Mouse (Mus musculus) regulatory T cell (primary cell): Measurements from ENCODE around the gene Irgq.

Source experiments
- in situ Hi-C: fragments of 300-600 bp; cut with MboI, MseI; formaldehyde crosslinking; loops from one replicate; pipeline ENCODE4 v1.15.1; 2025; ENCODE audit warnings: high pct_unique_total_duplicates

Gene Irgq

DNA sequence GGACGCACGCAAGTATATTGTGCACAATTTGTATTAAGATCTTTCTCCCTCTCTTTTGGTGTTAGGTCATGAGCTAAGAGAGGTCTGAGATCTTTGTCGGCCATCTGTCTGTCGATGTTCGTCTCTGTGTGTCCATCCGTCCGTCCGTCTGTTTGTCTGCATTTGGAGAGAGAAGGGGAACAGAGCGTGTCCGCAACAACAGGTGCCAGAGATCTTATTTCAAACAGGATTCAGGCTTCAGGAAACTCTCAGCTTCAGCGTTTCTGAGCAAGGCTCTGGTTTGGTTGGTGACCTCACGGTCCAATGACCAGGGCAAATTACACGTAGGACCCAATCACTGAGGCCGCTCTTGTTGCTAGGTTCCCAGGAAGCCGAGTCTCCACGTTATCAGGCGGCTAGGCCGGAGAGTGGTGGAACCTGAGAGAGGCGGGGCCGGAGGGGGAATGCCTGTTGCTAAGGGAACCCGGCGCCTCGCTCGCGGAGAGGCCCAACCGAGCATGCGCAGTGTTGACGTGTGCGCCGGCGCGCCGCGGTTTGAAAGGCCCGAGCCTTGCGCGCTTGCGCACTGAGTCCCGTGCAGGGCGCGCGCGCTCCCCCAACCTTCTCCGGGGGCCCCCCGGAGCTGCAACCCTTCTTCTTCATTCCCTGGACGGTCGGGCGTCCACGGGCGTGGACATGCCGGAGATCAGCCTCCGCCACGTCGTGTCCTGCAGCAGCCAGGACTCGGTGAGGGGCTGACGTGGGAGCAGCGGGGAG, 16.3 kb downstream of the Irgq start:
- in situ Hi-C loops: no loop called here

DNA sequence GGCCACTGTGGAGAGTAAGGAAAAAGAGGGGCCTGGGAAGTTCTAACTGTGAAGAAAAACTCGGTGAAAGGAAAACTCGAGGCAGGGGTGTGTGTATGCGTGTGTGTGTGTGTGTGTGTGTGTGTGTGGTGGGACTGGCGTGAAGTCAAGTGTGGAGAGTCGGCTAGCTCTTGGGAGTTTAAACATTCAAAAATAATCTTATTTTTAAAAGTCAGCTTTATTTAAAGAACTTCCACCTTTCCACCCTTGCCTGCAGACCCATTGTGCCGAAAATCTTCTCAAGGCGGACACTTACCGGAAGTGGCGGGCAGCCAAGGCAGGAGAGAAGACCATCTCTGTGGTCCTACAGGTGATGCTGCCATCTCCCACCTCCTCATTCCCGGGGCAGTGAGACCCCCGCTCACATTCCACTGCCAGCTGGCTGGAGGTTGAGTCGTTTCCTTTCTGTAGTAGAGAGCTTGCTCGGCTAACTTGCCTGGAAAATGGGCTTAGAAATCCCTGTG, 17.1 kb downstream of the Irgq start:
- in situ Hi-C loops: no loop called here

DNA sequence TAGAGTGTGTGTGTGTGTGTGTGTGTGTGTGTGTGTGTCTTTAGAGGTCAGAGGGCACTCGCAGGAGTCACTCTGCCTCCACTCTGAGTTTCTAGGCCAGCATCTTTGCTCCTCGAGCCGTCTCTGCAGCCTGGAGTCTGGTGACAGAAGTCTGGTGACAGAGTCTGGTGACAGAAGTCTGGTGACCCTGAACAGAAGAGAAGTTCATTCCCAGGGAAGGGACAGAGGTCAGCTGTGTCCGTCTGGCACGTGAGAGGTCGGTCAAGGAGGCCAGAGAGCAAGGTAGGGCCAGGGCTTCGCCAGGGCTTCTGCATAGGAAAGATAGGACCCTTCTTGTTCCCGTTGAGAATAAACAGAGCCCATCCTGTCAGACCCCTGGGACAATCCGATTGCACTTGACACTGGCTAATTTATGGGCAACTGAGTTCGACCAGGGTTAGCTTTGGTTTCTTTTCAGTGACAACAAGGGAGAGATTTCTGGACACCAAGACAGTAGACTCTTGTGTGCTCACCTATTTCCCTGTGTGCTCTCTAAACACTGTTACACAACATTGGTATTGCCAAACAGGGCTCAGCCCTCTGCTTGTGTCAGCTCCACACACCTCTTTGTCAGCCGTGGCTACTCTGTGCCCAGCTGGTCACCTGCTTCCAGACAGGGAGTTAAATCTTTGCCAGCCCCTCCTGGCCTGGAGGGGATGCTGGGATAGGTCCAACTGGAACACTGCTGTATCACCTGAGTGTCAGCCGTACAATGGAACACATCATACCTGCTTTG, 21.7 kb downstream of the Irgq start:
- in situ Hi-C loops: no loop called here

DNA sequence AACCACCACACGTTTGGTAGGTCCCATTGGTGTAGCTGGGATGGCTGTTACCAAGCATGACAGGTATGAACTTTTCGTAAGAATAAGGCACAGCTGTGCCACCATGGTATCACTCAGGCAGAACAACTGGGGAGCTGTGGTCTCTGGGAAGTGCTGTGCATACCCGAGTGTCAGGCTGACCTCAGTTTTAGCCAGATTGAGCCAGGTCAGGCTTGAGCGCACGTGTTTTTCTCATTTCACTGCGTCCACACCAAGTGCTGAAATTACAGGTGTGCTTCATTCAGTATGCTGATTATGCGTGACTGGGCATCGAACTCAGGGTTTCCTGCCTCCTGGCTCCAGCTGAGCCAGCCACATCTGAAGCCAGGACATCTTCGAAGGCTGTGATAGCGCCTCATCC, 25.3 kb downstream of the Irgq start:
- in situ Hi-C loops: no loop called here

DNA sequence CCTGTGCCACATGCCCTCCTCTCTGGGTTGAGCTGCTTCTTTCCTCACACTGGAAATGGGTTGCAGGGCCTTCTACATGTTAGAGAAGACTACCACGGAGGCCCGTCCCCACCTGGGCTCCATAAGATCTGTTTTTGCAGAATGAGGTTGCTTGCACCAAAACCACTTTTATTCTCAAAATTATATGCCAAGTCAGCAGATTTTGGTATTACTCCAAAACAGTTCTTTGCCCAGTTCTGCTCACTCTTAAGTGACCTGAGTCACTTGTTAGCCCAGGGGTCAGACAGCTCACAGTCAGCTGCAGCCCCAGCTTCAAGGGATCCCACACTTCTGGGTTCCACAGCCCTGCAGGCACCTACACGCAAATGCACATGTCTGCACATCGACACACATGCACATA, 31.0 kb downstream of the Irgq start:
- in situ Hi-C loops: no loop called here

DNA sequence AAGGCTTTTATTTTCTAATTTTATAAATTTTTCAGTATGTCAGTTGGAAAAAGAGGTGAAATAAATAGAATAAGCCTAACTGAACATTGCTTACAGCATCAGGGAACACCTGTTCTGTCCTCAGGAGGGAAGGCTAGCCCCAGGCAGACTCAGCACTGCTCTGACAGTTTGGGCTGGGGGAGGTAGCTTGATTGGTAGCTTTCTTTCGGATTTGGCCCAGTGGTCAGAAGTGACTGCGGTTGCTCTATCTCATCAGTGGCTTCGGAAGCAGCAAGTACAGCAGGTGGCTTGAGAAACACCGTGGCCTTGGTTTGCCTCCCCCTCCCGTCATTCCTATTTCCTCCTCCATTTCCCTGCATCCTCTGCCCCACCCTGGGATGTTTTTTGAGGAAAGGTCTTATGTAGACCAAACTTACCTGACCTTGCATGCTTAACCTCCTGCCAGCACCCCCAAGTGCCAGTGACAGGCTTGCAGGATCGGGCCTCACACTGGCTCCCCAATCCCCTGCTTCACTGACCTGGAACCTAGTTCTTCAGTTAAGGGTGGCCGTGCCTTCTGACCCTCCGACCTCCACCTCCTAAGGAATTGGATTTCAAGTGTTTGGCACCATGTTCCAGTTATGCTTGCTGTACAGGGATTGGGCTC, 32.8 kb downstream of the Irgq start:
- in situ Hi-C loops: no loop called here

DNA sequence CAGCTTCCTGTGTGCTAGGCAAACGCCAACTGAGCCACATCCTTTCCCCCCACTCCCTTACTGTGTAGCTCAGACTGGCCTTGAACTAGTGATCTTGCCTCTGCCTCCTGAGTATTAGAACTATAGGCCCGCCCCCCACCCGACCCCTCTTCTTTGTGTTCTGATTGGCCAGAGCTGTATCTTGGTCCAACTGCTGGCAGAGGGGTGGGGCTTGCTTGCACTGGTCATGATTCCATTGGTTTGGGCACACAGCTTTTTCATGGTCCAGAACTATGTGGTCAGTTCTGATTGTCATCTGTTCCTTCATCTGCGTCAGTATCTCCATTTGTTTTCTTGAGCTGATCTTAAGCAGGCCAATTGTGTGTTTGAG, 33.3 kb downstream of the Irgq start:
- in situ Hi-C loops: no loop called here

DNA sequence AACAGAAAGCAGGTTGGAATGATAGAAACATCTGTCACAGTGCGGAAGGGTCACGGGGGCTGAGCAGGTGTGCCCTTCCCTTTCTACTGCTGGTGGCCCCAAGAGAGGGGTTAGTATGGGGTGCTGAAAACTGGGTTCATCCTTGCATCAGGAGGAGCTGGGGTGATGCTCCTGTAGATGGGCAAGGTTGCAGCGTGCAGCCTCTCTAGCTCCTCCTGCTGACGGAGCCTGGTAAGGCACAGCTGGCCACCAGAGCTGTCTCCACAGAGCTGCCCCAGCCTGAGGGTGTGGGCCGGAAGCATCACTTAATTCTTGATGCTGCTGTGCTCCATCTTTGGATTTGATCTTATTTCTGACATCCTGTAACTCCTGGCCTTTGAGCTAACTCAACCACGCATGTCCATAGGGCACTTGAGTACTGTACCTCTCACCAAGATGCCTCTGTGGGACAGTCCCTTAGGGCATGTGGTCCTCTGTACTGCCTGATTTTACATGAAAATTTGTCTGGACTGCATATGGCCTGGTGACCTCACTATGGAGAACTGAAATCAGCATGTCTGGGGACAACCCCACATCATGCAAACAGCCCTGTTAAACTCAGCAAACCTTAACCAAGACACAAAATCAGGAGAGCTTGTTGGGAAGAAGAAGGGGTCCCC, 34.2 kb downstream of the Irgq start:
- in situ Hi-C loops: no loop called here

DNA sequence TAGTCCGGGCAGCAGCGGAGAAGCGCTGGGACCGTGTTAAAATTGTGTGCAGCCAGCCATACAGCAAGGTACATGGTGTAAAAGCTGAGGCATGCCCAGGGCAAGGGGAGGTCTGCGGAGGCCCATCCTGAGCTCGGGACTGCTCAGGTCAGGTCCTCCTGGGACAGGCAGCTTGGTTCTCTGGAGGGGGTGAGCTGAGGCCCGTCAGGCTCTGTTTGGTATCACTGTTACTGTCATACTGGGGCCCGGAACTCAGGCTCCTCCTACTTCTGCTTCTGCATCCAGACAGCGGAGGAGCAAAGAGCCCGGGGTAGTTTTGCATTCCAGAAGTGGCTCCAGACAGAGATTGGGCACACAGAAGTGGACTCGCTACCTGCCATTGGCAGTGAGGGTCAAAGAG, 35.1 kb downstream of the Irgq start:
- in situ Hi-C loops: no loop called here

DNA sequence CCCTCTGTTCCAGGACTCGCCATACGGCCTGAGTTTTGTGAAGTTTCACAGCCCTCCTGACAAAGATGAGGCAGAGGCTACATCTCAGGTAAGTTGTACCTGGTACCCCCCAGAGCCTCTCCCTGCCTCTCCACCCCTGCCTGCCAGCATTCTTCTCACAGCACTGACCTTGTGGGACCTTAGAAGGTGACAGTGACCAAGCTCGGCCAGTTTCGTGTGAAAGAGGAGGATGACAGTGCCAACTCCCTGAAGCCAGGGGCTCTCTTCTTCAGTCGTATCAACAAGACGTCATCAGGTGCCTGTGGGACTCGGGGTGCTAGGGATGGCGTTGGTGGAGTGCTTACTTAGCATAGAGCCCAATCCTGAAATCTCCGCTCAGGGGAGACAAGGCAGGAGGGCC, 35.7 kb downstream of the Irgq start:
- in situ Hi-C loops: no loop called here

DNA sequence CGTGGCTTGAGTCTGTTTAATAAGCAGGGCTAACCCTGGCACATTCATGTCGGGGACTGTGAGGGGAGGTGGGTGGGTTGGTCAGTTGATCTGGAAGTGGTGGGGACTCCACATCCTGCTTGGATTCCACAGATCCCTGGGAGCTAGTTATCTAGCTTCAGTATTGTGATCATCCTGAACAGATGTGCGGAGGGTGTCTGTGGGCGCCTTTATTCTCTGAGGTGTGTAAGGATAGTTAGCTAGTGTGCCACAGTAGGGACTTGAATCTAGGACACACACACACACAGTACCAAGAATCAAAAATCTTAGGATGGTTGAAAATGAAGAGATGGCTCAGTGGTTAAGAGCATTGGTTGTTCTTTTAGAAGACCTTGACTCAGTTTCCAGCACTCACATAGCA, 38.0 kb downstream of the Irgq start:
- in situ Hi-C loops: no loop called here

DNA sequence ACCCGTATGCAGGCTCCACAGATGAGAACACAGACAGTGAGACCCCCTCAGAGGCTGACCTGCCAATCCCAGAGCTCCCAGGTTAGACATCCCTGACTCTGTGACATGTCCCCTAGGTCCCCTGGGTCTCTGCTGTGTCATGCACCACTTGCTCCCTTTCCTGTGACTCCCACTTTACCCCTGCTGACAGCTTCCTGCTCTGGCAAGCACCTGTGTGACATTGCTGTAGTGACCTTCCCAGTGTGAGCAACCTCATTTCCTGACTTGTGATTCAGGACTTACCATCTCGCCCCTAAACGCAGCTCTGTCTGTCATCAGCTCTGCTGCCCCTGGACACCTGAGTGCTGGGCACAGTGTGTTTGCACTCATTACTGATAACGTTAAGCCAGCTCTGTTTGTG, 40.6 kb downstream of the Irgq start:
- in situ Hi-C loops: no loop called here

DNA sequence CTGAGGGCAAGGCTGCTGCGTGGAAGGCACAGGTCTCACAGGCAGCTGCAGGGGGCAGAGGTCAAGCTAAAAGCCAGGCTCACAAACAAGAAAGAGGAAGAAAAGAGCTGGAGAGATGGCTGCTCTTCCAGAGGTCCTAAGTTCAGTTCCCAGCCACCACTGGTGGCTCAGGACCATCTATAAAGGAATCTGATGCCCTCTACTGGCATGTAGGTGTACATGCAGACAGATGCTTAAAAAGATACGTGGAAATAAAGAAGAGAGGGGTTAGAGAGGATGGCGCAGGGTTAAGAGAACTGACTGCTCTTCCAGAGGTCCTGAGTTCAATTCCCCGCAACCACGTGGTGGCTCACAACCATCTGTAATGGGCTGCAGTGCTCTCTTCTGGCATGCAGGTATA, 42.0 kb downstream of the Irgq start:
- in situ Hi-C loops: no loop called here

DNA sequence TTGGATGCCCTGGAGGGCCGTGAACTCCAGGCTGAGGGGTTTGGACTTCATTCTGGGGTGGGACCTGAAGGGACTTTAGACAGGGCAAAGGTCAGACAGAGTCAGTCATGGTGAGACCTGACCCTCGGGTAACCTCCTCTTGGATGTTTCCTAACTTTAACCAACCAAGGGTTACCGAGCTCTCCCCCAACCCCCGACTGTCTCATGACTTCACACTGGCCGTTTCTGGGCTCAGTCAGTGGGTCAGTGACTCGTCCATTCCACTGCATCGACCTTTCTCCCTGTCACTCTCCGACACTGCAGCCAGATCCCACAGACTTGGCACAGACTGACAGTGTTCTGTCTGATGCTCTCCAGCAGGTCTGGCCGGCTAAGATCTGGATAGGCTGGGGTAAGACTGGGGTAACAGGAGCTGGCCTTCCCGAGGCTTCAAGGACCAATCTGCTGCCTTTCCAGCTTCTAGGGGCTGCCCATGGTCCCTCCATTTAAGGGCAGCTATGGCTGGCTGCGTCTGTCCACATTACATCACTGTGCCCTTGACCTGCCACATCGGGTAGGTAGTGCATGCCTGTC, 43.8 kb downstream of the Irgq start:
- in situ Hi-C loops: no loop called here

DNA sequence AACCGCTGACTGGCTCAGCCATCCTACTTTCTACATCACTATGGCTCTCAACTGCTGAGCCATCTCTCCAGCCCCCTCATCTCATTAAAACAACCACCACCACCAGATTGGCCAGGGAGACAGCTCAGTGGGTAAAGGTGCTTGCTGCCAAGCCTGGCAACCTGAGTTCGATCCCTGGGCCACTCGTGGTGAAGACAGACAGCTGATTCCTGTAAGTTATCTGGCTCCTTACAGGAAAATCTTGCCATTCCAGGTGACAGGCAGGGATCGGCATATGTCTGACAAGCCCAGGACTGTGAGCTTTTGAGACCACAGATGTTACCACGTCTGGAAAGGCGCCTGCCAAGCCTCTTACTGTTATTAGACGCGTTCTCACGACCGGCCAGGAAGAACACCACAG, 47.3 kb downstream of the Irgq start:
- in situ Hi-C loops: no loop called here

DNA sequence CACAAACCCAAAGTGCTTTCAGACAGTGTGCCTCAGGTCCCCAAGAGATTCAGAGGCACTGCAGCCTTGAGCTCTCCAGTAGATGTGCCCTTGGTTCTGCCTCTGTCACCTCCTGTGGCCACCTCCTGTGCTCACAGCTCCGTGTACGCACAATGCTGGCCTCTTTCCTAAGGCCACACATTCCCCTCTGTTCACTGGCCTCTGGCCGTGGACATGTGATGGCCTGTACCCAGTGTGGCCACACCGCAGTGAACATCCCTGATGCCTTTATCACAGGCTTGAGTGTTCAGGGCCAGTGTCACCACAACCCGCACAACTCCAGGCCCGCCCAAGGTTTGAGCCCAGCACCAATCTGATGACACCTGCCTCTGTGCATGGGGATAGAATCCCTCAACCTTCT, 54.4 kb downstream of the Irgq start:
- in situ Hi-C loops: no loop called here

DNA sequence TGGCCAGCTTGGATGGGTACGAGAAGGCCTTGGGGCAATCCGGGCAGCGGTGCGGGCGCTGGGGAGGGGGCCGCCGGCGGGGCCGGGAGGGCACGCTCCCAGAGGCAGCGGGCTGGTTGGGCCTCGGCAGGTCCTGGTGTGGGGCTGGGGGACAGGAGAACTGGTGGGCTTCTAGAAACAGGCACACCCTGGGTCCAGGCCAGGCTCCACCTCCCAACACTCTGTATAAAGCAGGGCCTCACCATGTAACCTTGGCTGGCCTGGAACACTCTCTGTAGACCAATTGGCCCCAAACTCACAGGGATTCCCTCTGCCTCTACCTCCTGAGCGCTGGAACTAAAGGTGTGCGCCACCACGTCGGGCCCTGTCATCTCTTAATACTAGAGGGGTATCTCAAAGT, 55.5 kb downstream of the Irgq start:
- in situ Hi-C loops: no loop called here

DNA sequence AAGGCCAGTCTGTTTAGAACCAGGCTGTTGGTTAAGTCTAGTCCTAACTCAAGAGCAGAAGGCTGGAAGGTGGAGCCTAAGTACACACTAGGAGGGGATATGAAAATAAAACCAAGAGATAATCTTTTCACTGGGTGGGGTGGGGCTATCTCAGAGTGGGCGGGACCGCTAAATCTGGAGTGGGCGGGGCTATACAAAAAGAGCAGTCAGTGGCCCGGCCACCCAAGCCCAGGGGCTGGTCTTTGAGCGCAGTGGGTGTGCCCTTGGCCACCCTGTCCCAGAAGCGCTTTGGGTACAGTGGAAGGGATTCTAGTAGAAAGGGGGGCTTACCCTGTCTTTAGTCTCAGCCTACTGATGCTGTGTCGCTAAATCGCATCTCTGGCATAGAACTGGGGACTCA, 56.3 kb downstream of the Irgq start:
- in situ Hi-C loops: no loop called here

DNA sequence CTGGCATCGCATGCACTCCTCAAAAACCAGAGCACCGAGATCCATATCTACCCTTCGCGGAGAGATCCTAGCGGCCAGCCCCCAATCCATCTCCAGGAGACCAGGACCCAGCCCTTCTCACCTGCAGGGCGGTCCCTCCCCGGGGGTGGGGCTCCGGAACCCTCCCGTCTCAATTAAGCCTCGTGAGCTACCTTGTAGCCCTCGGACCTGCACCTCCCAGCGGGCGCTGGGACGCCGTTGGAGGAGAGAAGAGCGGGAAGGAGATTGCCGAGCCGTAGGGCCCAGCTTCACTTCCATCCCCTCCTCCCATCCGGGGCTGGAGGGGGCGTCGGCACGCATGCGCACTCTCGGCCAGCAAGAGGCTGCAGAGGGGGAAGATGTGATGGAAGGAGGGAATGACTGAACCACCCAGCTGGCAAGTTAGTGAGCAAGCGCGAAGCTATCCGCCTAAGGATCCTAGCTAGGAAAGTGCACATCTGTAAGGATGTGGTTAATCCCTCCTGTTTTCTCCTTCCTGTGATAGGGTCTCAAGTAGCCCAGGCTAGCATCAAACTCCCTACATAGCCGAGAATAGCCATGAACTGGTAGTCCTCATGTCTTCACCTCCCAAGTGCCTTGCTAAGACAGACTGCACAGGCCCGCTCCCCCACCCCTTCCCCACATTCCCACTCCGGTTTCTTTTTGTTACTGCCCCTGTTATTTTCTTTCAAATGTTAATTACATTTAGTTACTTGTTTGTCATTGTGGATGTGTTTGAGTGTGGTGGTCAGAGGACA, 57.0 kb downstream of the Irgq start, which contains the start of the genes Ethe1 and Zfp575:
Ethe1 (plus strand) TSS at position 214 of the 776 bp plus-strand sequence.
Zfp575 (minus strand) TSS at position 312 of the 776 bp plus-strand sequence.
- in situ Hi-C loops: no loop called here
